ENCODE assay signal across 12 mouse cellular contexts in genomic region chr8:72215060-72215459, GRCm38 (mm10). TPM values are rescaled to one million over a fixed set of nuclear protein-coding genes. Genes with fewer than 3 reads are reported as not detected.
DNase-seq lines count a peak whose midpoint lies in the region; ATAC-seq and TF ChIP-seq lines count a peak whose summit lies in the region.
"Had no signal": no experiment of that assay in that cellular context is flagged by ENCODE, and none has a peak within 500 bp of the region (broad histone marks: within the 10 kb centered on the region; RNA-seq: fewer than 3 reads in every experiment).

No protein-coding gene starts in this region.

- intact Hi-C loops in left cerebral cortex, postnatal 4 days (cut with DNase I): no loop called here

- DNase-seq in heart, postnatal 4 days: peak; percentile 10
- no peak for DNase-seq in heart, embryonic 10.5 days (ENCODE audit: low spot score)
- DNase-seq in kidney, postnatal 0 days (ENCODE audit: low spot score): peak; percentile 11
- no peak for DNase-seq in cerebellum, postnatal 14 days
- DNase-seq in cerebellum, adult 18-20 months: no peak
- no peak for DNase-seq in left cerebral cortex, postnatal 4 days
- DNase-seq: layer of hippocampus, adult 9-11 months had no signal

- peak; percentile 97 for TF ChIP-seq CTCF in E14TG2a.4 (conservative IDR thresholded peaks at IDR 0.05; ENCODE audit: low read length)
- TF ChIP-seq CTCF in kidney, postnatal 0 days (IDR thresholded peaks at IDR 0.05; ENCODE audit: low read depth): peak; percentile 60; the same call in 1 of the 2 replicates

- WGBS in heart, embryonic 10.5 days: 30% methylated on average over 2 of the region's 2 CpGs
- 30% methylated on average over 2 of the region's 2 CpGs for WGBS in kidney, postnatal 0 days

- no peak for ATAC-seq in kidney, postnatal 0 days (replicated peaks; ENCODE audit: low FRiP score, low read depth)
- peak; percentile 36; the same call in 1 of the 2 replicates for ATAC-seq in neutrophil, adult 5-6 weeks (ENCODE audit: extremely low read depth, insufficient number of reproducible peaks, low FRiP score, poor library complexity, severe bottlenecking)

- H3K4me1 ChIP-seq in heart, embryonic 10.5 days: no peaks in the 10 kb centered on the region
- peaks cover 6% of the 10 kb centered on the region for H3K4me1 ChIP-seq in E14TG2a.4 (replicated peaks; ENCODE audit: low read depth, low read length)
- H3K4me1 ChIP-seq in kidney, postnatal 0 days (replicated peaks; ENCODE audit: insufficient read depth, low read length): no peaks in the 10 kb centered on the region

- no peak overlapping the region for H3K27ac ChIP-seq in heart, embryonic 10.5 days
- H3K27ac ChIP-seq in kidney, postnatal 0 days: no peak overlapping the region

- no peak overlapping the region for H3K4me3 ChIP-seq in heart, embryonic 10.5 days
- H3K4me3 ChIP-seq in E14TG2a.4 (replicated peaks; ENCODE audit: low read length): no peak overlapping the region
- no peak overlapping the region for H3K4me3 ChIP-seq in kidney, postnatal 0 days (replicated peaks; ENCODE audit: low read depth, low read length)

- H3K36me3 ChIP-seq in heart, embryonic 10.5 days: no peaks in the 10 kb centered on the region
- H3K36me3 ChIP-seq in E14TG2a.4 (ENCODE audit: insufficient read depth, low read length): no peaks in the 10 kb centered on the region
- H3K36me3 ChIP-seq in kidney, postnatal 0 days (ENCODE audit: insufficient read depth, low read length): no peaks in the 10 kb centered on the region

- H3K9me3 ChIP-seq in heart, embryonic 10.5 days: no peaks in the 10 kb centered on the region
- no peaks in the 10 kb centered on the region for H3K9me3 ChIP-seq in E14TG2a.4 (ENCODE audit: low read length)
- no peaks in the 10 kb centered on the region for H3K9me3 ChIP-seq in kidney, postnatal 0 days (replicated peaks; ENCODE audit: low read length)

- H3K4me2 ChIP-seq in kidney, postnatal 0 days (ENCODE audit: low read length): no peak overlapping the region
- H3K4me2 ChIP-seq: midbrain, embryonic 11.5 days had no signal

- no peak overlapping the region for H3K9ac ChIP-seq in kidney, postnatal 0 days (ENCODE audit: low read depth, low read length)

- H3K27me3 ChIP-seq in heart, embryonic 10.5 days (ENCODE audit: insufficient read depth, poor library complexity, severe bottlenecking): peaks cover 12% of the 10 kb centered on the region; the same call in 1 of the 2 replicates
- H3K27me3 ChIP-seq in E14TG2a.4 (ENCODE audit: insufficient read depth, low read length): no peaks in the 10 kb centered on the region; the same call in 1 of the 2 replicates
- H3K27me3 ChIP-seq in kidney, postnatal 0 days (ENCODE audit: insufficient read depth, low read length): no peaks in the 10 kb centered on the region

RNA-seq across cellular contexts. Expression of gene Gm11034, which starts 1.6 kb away (rescaled TPM):
- total RNA-seq in heart, postnatal 4 days (2021): not detected
- not detected in 2 replicates for polyA plus RNA-seq in heart, embryonic 10.5 days (2016; fragmentation: Nextera tagmentation; extraction: Ambion mirVana)
- not detected in 2 replicates for polyA plus RNA-seq in kidney, postnatal 0 days (2015; fragmentation: Nextera tagmentation; extraction: Ambion mirVana)
- total RNA-seq in neutrophil, adult 5-6 weeks (2017): not detected in 2 replicates
- total RNA-seq in left cerebral cortex, postnatal 4 days (2021): not detected
- polyA plus RNA-seq: cortical plate, adult 2 months; gonadal fat pad, adult 2 months; midbrain, embryonic 11.5 days had no signal

RNA-seq across cellular contexts. Expression of gene Cib3, which starts 2.4 kb away (rescaled TPM):
- total RNA-seq in heart, postnatal 4 days (2021): not detected
- not detected in 2 replicates for polyA plus RNA-seq in heart, embryonic 10.5 days (2016; fragmentation: Nextera tagmentation; extraction: Ambion mirVana)
- polyA plus RNA-seq in kidney, postnatal 0 days (2015; fragmentation: Nextera tagmentation; extraction: Ambion mirVana): not detected in 2 replicates
- 1.6 and 1.7 TPM in 2 replicates for total RNA-seq in neutrophil, adult 5-6 weeks (2017)
- total RNA-seq in left cerebral cortex, postnatal 4 days (2021): under 1 TPM in 1 of 2 experiments, not detected in 1; 0.16 TPM
- polyA plus RNA-seq: cortical plate, adult 2 months; midbrain, embryonic 11.5 days had no signal

RNA-seq across cellular contexts. Expression of gene Fam32a, which starts 4.5 kb away (rescaled TPM):
- 10 to 100 TPM; 25.4 to 26.5 TPM for total RNA-seq in heart, postnatal 4 days (2021)
- 43.4 and 55.4 TPM in 2 replicates for polyA plus RNA-seq in heart, embryonic 10.5 days (2016; fragmentation: Nextera tagmentation; extraction: Ambion mirVana)
- 72.7 and 74.4 TPM in 2 replicates for polyA plus RNA-seq in kidney, postnatal 0 days (2015; fragmentation: Nextera tagmentation; extraction: Ambion mirVana)
- total RNA-seq in neutrophil, adult 5-6 weeks (2017): 259 and 282 TPM in 2 replicates
- 10 to 100 TPM; 71.3 to 76.4 TPM for total RNA-seq in left cerebral cortex, postnatal 4 days (2021)

RNA-seq across cellular contexts. Expression of gene Ap1m1, which starts 24.8 kb away (rescaled TPM):
- total RNA-seq in heart, postnatal 4 days (2021): 10 to 100 TPM; 66.5 to 71.7 TPM
- polyA plus RNA-seq in heart, embryonic 10.5 days (2016; fragmentation: Nextera tagmentation; extraction: Ambion mirVana): 129 and 131 TPM in 2 replicates
- 93.0 and 103 TPM in 2 replicates for polyA plus RNA-seq in kidney, postnatal 0 days (2015; fragmentation: Nextera tagmentation; extraction: Ambion mirVana)
- total RNA-seq in neutrophil, adult 5-6 weeks (2017): 156 and 166 TPM in 2 replicates
- total RNA-seq in left cerebral cortex, postnatal 4 days (2021): 100 to 1,000 TPM; 155 to 161 TPM

RNA-seq across cellular contexts. Expression of gene Hsh2d, which starts 25.6 kb away (rescaled TPM):
- under 1 TPM in 1 of 2 experiments, not detected in 1; 0.14 TPM for total RNA-seq in heart, postnatal 4 days (2021)
- 0.13 TPM in 1 of 2 replicates, not detected in the other for polyA plus RNA-seq in heart, embryonic 10.5 days (2016; fragmentation: Nextera tagmentation; extraction: Ambion mirVana)
- 0.24 TPM in 1 of 2 replicates, not detected in the other for polyA plus RNA-seq in kidney, postnatal 0 days (2015; fragmentation: Nextera tagmentation; extraction: Ambion mirVana)
- 38.6 and 47.4 TPM in 2 replicates for total RNA-seq in neutrophil, adult 5-6 weeks (2017)
- not detected for total RNA-seq in left cerebral cortex, postnatal 4 days (2021)
- polyA plus RNA-seq: midbrain, embryonic 11.5 days had no signal

Comparison
In these comparisons a context has a peak if more than half of its experiments do, and no peak if none do; other contexts are left out.
1. DNase-seq: peak in heart, postnatal 4 days (single experiment) and kidney, postnatal 0 days (single experiment); none in heart, embryonic 10.5 days (single experiment), cerebellum, postnatal 14 days (0 of 2), cerebellum, adult 18-20 months (0 of 2) and left cerebral cortex, postnatal 4 days (single experiment).